Mouse (Mus musculus): ENCODE results near the gene Pnpla8.

DNA sequence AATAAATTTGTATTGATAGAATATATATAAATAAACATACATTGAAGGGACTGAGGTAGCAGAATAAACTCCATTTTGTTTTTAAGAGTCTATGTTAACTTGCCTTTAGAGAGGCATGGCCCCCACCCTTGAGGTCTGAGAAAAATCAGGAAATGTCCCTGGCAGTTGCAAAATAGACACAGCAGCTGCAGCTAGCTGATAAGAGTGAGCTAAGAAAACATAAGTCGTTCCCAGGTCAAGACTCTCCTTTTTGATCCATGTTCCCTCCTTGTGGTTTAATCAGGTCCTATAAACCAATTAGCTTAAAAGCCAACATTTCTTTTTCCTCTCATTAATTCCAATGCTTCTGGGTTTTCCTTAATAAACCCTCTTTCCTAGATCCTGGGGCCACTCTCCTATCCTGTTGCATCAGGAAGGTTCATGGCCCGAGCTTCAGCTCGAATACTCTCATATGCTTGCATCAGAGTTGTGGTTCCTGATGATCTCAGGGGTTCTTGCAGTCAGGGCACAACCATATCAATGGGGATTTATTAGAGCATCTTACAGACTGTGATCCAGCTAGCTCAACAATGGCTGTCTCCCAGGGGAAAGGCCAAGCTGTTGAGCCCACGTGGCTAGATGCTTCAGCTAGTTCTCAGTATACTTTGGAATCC lies 23.2 kb upstream of the Pnpla8 start:
- TF ChIP-seq POLR2AphosphoS5 (IDR thresholded peaks at IDR 0.05; ENCODE audit: insufficient replicate concordance, low read depth, low read length) (no peak), GATA2 (IDR thresholded peaks at IDR 0.05; ENCODE audit: borderline replicate concordance, low read depth, low read length) (no peak), CTCF (IDR thresholded peaks at IDR 0.05; ENCODE audit: low read depth, low read length) (no peak), GATA1 (IDR thresholded peaks at IDR 0.05; ENCODE audit: borderline replicate concordance, low read length) (no peak), TAL1 (conservative IDR thresholded peaks at IDR 0.05; ENCODE audit: low read depth, low read length) (peak; percentile 91)

Data from G1E (cell line).